Mouse (Mus musculus) gastrocnemius, postnatal 36 days (tissue): ENCODE measurements at regions not wholly inside any gene's neighbourhood (a gene's known extent, or its start where the extent isn't known, plus 50 kb on each side); places are given as distances from the start of the nearest gene placed in this dataset.

Experiments
- DNase-seq, 2 experiments: peaks; one replicate each; pipeline ENCODE4 v3.0.0; 2022
- intact Hi-C: fragments of 180-260 bp; cut with DNase I; formaldehyde crosslinking; loops from one replicate; pipeline ENCODE4 v1.15.1; 2025

GRCm38 (mm10) chr1:6928658-6929057 is 2121.0 kb downstream of the Gm37988 start:
- no peak for DNase-seq
- intact Hi-C loops, result no loop called here

- intact Hi-C loops, result no loop called here
- DNase-seq, result no peak
Observed at GRCm38 (mm10) chr1:6931876-6932275, 2124.2 kb downstream of the Gm37988 start.

- DNase-seq, result no peak
- intact Hi-C loops, result no loop called here
Observed at GRCm38 (mm10) chr1:6969838-6970237, 2162.1 kb downstream of the Gm37988 start.

DNA sequence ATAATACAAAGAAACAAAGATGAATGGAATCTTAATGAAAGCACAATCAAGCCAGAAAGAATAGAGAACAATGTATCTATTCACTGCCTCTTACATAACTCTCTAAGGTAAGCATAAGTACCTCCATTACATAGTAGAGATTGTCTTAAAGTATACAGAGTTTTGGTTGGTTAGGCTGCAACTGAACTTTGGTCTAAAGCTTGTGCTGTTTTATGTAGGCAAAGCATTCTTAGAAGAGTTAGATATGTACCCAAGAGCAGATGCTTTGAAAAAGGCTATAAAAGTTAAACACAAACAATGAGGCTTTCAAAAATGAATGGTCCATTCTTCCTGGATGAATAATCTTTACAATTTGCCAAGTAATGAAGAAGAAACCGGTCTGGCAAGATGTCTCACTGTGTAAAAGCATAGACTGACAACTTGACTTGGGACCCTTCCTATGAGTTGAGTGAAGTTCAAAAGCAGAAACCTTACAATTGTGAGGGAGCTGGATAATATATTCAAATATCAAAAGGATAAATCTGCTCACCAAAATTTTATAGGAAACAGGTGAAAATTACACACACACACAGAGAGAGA is 2166.1 kb downstream of the Gm37988 start:
- DNase-seq, result no peak
- intact Hi-C loops, result no loop called here

DNA sequence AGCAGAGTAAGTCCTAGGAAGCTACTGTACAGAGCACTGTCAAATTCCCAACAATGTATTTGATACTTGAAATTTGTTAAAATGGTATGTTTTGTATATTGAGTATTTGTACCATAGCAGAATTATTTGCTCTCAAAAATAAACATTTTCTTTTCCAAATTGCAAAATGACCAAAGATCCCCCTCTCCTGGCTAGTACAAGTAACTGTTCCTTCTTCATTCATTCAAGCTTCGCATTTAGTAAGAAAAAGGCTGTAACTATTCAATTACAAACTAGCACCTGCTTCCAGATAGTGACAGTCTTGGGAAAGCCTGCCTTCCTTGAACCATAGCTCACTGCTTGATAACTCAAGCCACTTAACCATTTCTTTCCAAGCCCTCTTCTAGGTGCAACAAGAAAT is 2171.9 kb downstream of the Gm37988 start:
- intact Hi-C loops, result no loop called here
- DNase-seq, result no peak

DNA sequence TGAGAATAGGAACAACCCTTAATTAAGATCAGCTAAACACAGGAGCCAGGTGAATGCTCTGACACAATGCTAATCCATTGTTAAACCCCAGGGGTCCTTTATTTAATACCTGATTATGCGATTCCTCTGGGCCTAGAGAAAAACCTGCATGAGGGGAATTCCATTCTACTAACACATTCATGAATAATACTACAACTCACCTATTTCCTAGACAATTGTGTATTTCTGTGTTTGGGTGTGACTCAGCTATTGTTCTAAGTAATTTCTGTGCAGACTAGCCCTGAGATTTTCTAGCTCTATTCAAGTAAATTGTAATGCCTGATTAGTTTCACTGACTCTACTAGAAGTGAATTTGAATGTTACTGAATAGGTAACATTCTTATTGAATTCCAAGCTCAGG is 2176.5 kb downstream of the Gm37988 start:
- intact Hi-C loops, result no loop called here
- no peak for DNase-seq

- intact Hi-C loops, result no loop called here
- DNase-seq, result no peak
Observed at GRCm38 (mm10) chr1:6997611-6998010, 2189.9 kb downstream of the Gm37988 start.

DNA sequence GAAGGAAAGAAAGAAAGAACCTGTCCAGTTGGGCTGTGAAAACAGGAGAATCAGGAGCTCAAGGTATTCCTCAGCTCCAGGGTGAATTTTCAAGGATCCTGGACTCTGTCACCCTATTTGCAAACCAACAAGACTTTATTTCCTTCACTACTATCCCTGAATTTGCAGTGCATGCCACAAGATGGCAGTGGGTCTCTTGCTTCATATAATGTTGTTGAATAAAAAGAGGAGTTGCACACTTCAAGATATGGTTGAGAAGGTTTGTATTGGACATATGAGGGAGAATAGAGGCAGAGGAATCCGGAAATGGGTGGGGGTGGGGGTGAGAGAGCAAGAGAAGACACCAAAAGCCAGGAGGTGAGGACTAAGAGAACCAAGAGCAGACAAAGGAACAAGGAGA is 2202.5 kb downstream of the Gm37988 start:
- intact Hi-C loops, result loop anchor here (5.0 kb wide), 2 partner anchors 132 to 192 kb away; no protein-coding TSS in a partner anchor
- no peak for DNase-seq
